23 mouse cellular contexts compared by ENCODE assay signal in genomic region chr12:83781640-83782278, GRCm38 (mm10). TPM values are rescaled to one million over a fixed set of nuclear protein-coding genes. Genes with fewer than 3 reads are reported as not detected.
A peak's percentile ranks its signal among the peaks of the same experiment; 100 is the strongest.
DNase-seq lines count a peak whose midpoint lies in the region; ATAC-seq and TF ChIP-seq lines count a peak whose summit lies in the region.
"Had no signal": no experiment of that assay in that cellular context is flagged by ENCODE, and none has a peak within 500 bp of the region (broad histone marks: within the 10 kb centered on the region; RNA-seq: fewer than 3 reads in every experiment).

No protein-coding gene starts in this region.

- no peaks in the 10 kb centered on the region for H3K36me3 ChIP-seq in heart, embryonic 15.5 days
- H3K36me3 ChIP-seq in ES-Bruce4 (ENCODE audit: control insufficient read depth, insufficient read depth, low read length, poor library complexity, severe bottlenecking), result no peaks in the 10 kb centered on the region
- H3K36me3 ChIP-seq: limb, embryonic 15.5 days; liver, embryonic 15.5 days; midbrain, embryonic 12.5 days; neural tube, embryonic 13.5 days had no signal

- TF ChIP-seq POLR2A in ES-Bruce4 (IDR thresholded peaks at IDR 0.05; ENCODE audit: insufficient read depth, low read length), result no peak

- H3K4me1 ChIP-seq in heart, embryonic 15.5 days (replicated peaks), result no peaks in the 10 kb centered on the region
- no peaks in the 10 kb centered on the region for H3K4me1 ChIP-seq in ES-Bruce4 (ENCODE audit: control insufficient read depth, insufficient read depth, low read length)
- H3K4me1 ChIP-seq: liver, embryonic 15.5 days had no signal

- no peaks in the 10 kb centered on the region for H3K27me3 ChIP-seq in heart, embryonic 15.5 days
- no peaks in the 10 kb centered on the region for H3K27me3 ChIP-seq in ES-Bruce4 (ENCODE audit: control insufficient read depth, insufficient read depth, low read length, poor library complexity, severe bottlenecking)
- H3K27me3 ChIP-seq: limb, embryonic 15.5 days; liver, embryonic 15.5 days; midbrain, embryonic 12.5 days; neural tube, embryonic 13.5 days had no signal

- no peak for TF ChIP-seq CTCF in ES-Bruce4 (IDR thresholded peaks at IDR 0.05; ENCODE audit: low read depth, low read length)

- no peak for DNase-seq in heart, adult 9 months (ENCODE audit: low spot score in 2 of 2)
- DNase-seq in kidney, postnatal 10 days, result peak; percentile 9
- DNase-seq in kidney, postnatal 36 days, result no peak
- peak; percentile 33 for DNase-seq in cerebellum, adult 9-11 months
- DNase-seq in right cerebral cortex, postnatal 25 days, result no peak
- DNase-seq in right cerebral cortex, adult 18-20 months, result no peak
- DNase-seq: adrenal gland, postnatal 25 days; gastrocnemius, adult 2 months; heart, adult 18-20 months; kidney, adult 18-20 months; layer of hippocampus, adult 9-11 months; right cerebral cortex, postnatal 14 days; thymus, adult 18-20 months; thymus, postnatal 4 days had no signal

- no peak for TF ChIP-seq EP300 in ES-Bruce4 (IDR thresholded peaks at IDR 0.05; ENCODE audit: insufficient read depth, low read depth, low read length)

- ATAC-seq in heart, embryonic 15.5 days (replicated peaks; ENCODE audit: insufficient number of reproducible peaks, insufficient read depth, low FRiP score, low read depth), result 0 out of 2 replicates have a peak, but pooled peaks have one; percentile 12

- no peak overlapping the region for H3K27ac ChIP-seq in heart, embryonic 15.5 days
- no peak overlapping the region for H3K27ac ChIP-seq in ES-Bruce4 (ENCODE audit: insufficient read depth, low read length)
- H3K27ac ChIP-seq: gastrocnemius, adult 2 months; left cerebral cortex, adult 2 months; limb, embryonic 15.5 days; liver, embryonic 15.5 days; midbrain, embryonic 12.5 days; neural tube, embryonic 13.5 days had no signal

- WGBS in heart, embryonic 15.5 days, result 71% methylated on average over 23 of the region's 23 CpGs

- H3K9ac ChIP-seq in heart, embryonic 15.5 days, result no peak overlapping the region
- no peak overlapping the region for H3K9ac ChIP-seq in ES-Bruce4 (ENCODE audit: low read depth, poor library complexity, severe bottlenecking)
- H3K9ac ChIP-seq: limb, embryonic 15.5 days; liver, embryonic 15.5 days; midbrain, embryonic 12.5 days; neural tube, embryonic 13.5 days had no signal

- H3K9me3 ChIP-seq in heart, embryonic 15.5 days (replicated peaks), result no peaks in the 10 kb centered on the region
- H3K9me3 ChIP-seq in ES-Bruce4 (replicated peaks; ENCODE audit: control insufficient read depth, insufficient read depth, low read length, poor library complexity, severe bottlenecking), result no peaks in the 10 kb centered on the region
- H3K9me3 ChIP-seq: G1E; limb, embryonic 15.5 days; liver, embryonic 15.5 days; midbrain, embryonic 12.5 days; neural tube, embryonic 13.5 days had no signal

- no peak overlapping the region for H3K4me2 ChIP-seq in heart, embryonic 15.5 days
- H3K4me2 ChIP-seq: limb, embryonic 15.5 days; liver, embryonic 15.5 days; midbrain, embryonic 12.5 days; neural tube, embryonic 13.5 days had no signal

- H3K4me3 ChIP-seq in heart, embryonic 15.5 days, result no peak overlapping the region
- H3K4me3 ChIP-seq in ES-Bruce4 (ENCODE audit: low read depth, low read length), result peak overlapping the region; percentile 57
- H3K4me3 ChIP-seq: gastrocnemius, adult 2 months; left cerebral cortex, adult 2 months; limb, embryonic 15.5 days; liver, embryonic 15.5 days; midbrain, embryonic 12.5 days; neural tube, embryonic 13.5 days had no signal

RNA-seq across cellular contexts. Expression of gene Papln, which starts 18.3 kb away (rescaled TPM):
- polyA plus RNA-seq in heart, embryonic 15.5 days (2015; fragmentation: Nextera tagmentation; extraction: Ambion mirVana), result 0.69 and 1.0 TPM in 2 replicates
- polyA plus RNA-seq in ES-Bruce4 (2011; ENCODE audit: insufficient read depth, insufficient read length, low read depth, missing spikeins), result 0.67 and 0.85 TPM in 2 replicates
- polyA plus RNA-seq: C2C12 had no signal

Comparison
In these comparisons a context has a peak if more than half of its experiments do, and no peak if none do; other contexts are left out.
1. DNase-seq: peak in kidney, postnatal 10 days (single experiment) and cerebellum, adult 9-11 months (single experiment); none in heart, adult 9 months (0 of 2), kidney, postnatal 36 days (0 of 2), right cerebral cortex, postnatal 25 days (single experiment) and right cerebral cortex, adult 18-20 months (single experiment).